Mouse (Mus musculus): Measurements from ENCODE around the gene Aff1.

DNA sequence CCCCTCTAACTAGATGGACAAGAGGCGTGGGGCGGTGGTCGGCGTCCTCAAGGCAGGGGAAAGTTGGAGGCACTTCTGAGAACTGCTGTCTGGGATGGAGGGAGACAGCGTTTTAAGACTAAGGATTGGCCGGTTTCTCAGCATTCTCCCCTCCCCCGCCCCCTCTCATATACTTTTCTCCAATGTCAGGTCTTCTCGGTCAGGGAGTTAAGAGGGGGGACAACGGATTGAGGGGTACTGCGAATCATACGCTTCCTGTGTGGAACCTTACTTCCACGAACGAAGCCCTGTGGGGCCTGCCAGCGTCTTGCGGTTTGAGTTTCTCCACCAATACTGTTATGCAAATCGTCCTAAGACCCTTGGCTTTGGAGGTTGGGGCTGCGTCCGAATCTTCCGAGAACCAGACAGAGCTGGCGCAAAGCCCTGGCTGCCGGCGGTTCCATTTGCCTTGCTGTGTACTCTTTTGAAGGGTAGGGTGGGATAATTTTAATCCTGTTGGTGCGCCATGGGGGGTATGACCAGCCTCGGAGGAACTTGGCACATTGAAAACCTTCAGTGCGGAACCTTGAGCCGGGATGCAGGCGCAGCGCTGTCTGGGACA is 967 bp downstream of the Aff1 start:
- TF ChIP-seq POLR2A (IDR thresholded peaks at IDR 0.05; ENCODE audit: borderline replicate concordance, extremely low read depth, low read depth, low read length) (no peak), CTCF (IDR thresholded peaks at IDR 0.05; ENCODE audit: insufficient read depth, low read length) (no peak)

Measured in lung, adult 2 months (tissue).